Mouse (Mus musculus): ENCODE measurements around the gene Hmcn1. TPM values are rescaled to one million over a fixed set of nuclear protein-coding genes. Genes with fewer than 3 reads are reported as not detected.

The Hmcn1 gene
- total and polyA plus RNA-seq, 3 experiments = 0.33 TPM; not detected in 2

DNA sequence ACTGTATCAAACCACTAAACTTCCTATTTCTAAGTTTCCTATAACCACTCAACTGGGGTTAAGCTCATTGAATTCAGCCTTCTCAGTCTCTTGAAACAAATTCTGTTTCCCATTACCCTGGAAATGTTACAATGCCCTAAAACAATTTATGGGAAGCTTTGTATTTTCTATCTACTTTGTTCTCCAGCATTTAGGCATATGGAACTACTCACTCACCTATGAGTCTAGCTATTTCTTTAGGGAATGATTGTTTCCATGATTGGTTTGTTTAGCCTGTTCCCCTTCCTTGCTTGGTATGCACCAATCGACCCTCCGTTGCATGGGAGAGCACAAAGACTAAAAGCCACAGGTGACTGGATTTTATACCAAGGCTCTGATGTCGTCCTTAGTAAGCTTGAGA, 446.8 kb downstream of the Hmcn1 start:
- H3K36me3 ChIP-seq (replicated peaks) = no peaks in the 10 kb centered on the region
- DNase-seq (ENCODE audit: low spot score) = no peak
- H3K9me3 ChIP-seq (replicated peaks) = no peaks in the 10 kb centered on the region
- H3K27me3 ChIP-seq (ENCODE audit: insufficient read depth, low read length) = no peaks in the 10 kb centered on the region
- no peak overlapping the region for H3K4me3 ChIP-seq (ENCODE audit: low read depth, low read length)
- no peaks in the 10 kb centered on the region for H3K4me1 ChIP-seq (ENCODE audit: insufficient read depth, low read depth, low read length)
- no peak for ATAC-seq (ENCODE audit: extremely low read depth, insufficient number of reproducible peaks, low FRiP score, poor library complexity, severe bottlenecking)
- TF ChIP-seq GATA2 (IDR thresholded peaks at IDR 0.05; ENCODE audit: borderline replicate concordance, low read depth, low read length) (no peak), TAL1 (conservative IDR thresholded peaks at IDR 0.05; ENCODE audit: low read depth, low read length) (no peak), CTCF (IDR thresholded peaks at IDR 0.05; ENCODE audit: low read depth, low read length) (no peak), POLR2AphosphoS5 (IDR thresholded peaks at IDR 0.05; ENCODE audit: insufficient replicate concordance, low read depth, low read length) (no peak), GATA1 (IDR thresholded peaks at IDR 0.05; ENCODE audit: borderline replicate concordance, low read length) (no peak)

DNA sequence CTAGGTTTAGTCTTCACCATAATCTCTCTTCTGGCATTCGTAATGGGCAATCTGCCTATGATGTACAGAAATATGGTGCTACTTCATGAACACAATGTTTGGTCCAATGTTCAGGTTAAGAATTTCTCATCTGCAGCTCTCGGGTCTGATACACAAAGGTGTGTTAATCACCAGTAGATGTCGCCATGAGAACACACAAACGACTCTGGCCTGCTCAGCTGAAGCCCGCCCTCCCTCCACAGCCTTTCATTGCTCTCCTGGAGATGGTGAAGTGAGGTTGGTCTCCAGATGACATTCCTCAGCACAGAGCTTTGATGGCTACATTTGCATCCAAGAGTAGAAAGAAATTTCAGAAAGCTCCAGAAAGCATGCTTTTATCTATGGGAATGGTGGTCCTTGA, 453.0 kb downstream of the Hmcn1 start:
- no peaks in the 10 kb centered on the region for H3K27me3 ChIP-seq (ENCODE audit: insufficient read depth, low read length)
- ATAC-seq (ENCODE audit: extremely low read depth, insufficient number of reproducible peaks, low FRiP score, poor library complexity, severe bottlenecking) (peak; percentile 55; the same call in 1 of the 2 replicates), DNase-seq (ENCODE audit: low spot score) (peak; percentile 10)
- TF ChIP-seq GATA2 (IDR thresholded peaks at IDR 0.05; ENCODE audit: borderline replicate concordance, low read depth, low read length) (no peak), POLR2AphosphoS5 (IDR thresholded peaks at IDR 0.05; ENCODE audit: insufficient replicate concordance, low read depth, low read length) (no peak), TAL1 (conservative IDR thresholded peaks at IDR 0.05; ENCODE audit: low read depth, low read length) (no peak), CTCF (IDR thresholded peaks at IDR 0.05; ENCODE audit: low read depth, low read length) (no peak), GATA1 (IDR thresholded peaks at IDR 0.05; ENCODE audit: borderline replicate concordance, low read length) (no peak)
- no peaks in the 10 kb centered on the region for H3K4me1 ChIP-seq (ENCODE audit: insufficient read depth, low read depth, low read length)
- H3K9me3 ChIP-seq (replicated peaks) = no peaks in the 10 kb centered on the region
- H3K36me3 ChIP-seq (replicated peaks) = no peaks in the 10 kb centered on the region
- H3K4me3 ChIP-seq (ENCODE audit: low read depth, low read length) = no peak overlapping the region

DNA sequence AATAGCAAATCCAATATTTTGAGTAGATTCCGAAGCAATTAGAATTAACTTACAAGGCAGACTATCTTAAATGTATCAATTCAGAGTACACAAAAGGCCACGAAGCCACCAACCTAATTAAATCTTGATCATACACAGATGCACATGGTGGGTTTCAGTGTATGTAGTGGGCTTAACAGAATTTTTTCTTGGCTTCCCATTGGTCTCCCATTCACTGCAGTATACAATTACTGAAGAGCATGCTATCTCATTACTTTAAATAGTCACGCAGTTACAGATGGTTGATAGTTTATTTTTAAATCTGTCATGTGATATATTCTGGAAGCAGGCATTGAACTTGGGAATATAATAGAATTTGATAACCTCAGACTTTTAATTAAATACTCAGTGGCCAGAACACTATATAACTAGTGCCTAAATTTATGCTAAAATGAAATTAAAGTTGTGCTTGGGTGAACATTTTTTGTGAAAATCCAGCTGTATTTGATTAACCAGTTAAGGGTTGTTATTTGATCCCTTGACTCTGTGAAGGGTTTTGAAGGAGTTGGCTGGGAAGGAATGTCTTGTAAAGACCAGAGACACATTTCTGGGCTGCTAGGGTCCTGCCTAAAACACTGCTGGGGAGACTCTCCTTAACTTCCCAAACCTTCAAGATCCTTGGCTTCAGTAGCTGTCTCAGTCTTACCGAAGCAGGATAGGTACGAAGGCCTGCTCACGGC, 455.7 kb downstream of the Hmcn1 start:
- ATAC-seq (ENCODE audit: extremely low read depth, insufficient number of reproducible peaks, low FRiP score, poor library complexity, severe bottlenecking) = no peak

DNA sequence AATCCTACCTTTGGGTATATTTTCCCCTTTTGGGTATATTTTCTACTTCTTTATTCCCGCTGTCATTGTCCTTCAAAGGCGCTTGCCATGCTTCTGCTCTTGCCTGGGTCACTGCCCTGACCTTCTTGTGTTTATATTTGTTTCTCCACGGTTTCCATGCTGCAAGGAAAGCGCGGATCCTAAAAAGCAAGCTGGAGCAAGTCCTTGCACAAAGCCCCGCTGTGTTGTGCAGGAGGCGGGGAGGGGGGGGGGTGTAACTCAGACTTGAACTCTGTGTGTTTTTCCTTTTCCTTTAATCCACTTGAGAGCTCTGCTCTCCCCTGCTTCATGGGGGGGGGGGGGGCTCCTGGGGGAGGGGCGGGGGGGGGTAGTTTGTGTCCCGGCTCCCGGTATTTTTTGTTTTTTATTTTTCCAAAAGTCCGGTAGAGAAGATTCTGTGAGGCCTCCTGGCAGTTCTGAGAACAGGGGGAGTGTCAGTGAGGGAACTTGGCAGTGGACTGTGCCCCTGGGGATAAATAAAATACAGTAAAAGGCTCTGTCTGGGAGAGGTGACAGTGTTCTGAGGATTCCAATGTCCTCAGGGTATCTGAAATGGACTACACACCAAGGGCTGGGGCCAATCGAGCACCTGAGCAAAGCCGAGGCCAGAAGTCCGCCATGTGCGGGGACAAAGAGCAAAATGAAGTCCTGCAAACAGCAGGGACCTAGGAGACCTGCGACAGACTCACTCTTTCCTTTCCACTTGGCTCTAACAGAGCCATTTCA, 457.3 kb downstream of the Hmcn1 start:
- Histone ChIP-seq H3K36me3 (replicated peaks) (no peaks in the 10 kb centered on the region), H3K4me3 (ENCODE audit: low read depth, low read length) (no peak overlapping the region), H3K9me3 (replicated peaks) (no peaks in the 10 kb centered on the region), H3K27me3 (ENCODE audit: insufficient read depth, low read length) (no peaks in the 10 kb centered on the region), H3K4me1 (ENCODE audit: insufficient read depth, low read depth, low read length) (no peaks in the 10 kb centered on the region)
- TF ChIP-seq TAL1 (conservative IDR thresholded peaks at IDR 0.05; ENCODE audit: low read depth, low read length) (no peak), GATA1 (IDR thresholded peaks at IDR 0.05; ENCODE audit: borderline replicate concordance, low read length) (no peak), CTCF (IDR thresholded peaks at IDR 0.05; ENCODE audit: low read depth, low read length) (no peak), POLR2AphosphoS5 (IDR thresholded peaks at IDR 0.05; ENCODE audit: insufficient replicate concordance, low read depth, low read length) (no peak), GATA2 (IDR thresholded peaks at IDR 0.05; ENCODE audit: borderline replicate concordance, low read depth, low read length) (no peak)
- ATAC-seq (ENCODE audit: extremely low read depth, insufficient number of reproducible peaks, low FRiP score, poor library complexity, severe bottlenecking) = no peak
- DNase-seq (ENCODE audit: low spot score) = no peak

More for the DNA sequence above, 455.7 kb downstream of the Hmcn1 start:
- Histone ChIP-seq H3K27me3 (ENCODE audit: insufficient read depth, low read length) (no peaks in the 10 kb centered on the region), H3K4me3 (ENCODE audit: low read depth, low read length) (no peak overlapping the region), H3K36me3 (replicated peaks) (no peaks in the 10 kb centered on the region), H3K9me3 (replicated peaks) (no peaks in the 10 kb centered on the region), H3K4me1 (ENCODE audit: insufficient read depth, low read depth, low read length) (no peaks in the 10 kb centered on the region)
- DNase-seq (ENCODE audit: low spot score) = no peak
- no peak for TF ChIP-seq POLR2AphosphoS5 (IDR thresholded peaks at IDR 0.05; ENCODE audit: insufficient replicate concordance, low read depth, low read length)
- no peak for TF ChIP-seq GATA1 (IDR thresholded peaks at IDR 0.05; ENCODE audit: borderline replicate concordance, low read length)
- no peak for TF ChIP-seq GATA2 (IDR thresholded peaks at IDR 0.05; ENCODE audit: borderline replicate concordance, low read depth, low read length)
- TF ChIP-seq CTCF (IDR thresholded peaks at IDR 0.05; ENCODE audit: low read depth, low read length) = no peak
- no peak for TF ChIP-seq TAL1 (conservative IDR thresholded peaks at IDR 0.05; ENCODE audit: low read depth, low read length)

DNA sequence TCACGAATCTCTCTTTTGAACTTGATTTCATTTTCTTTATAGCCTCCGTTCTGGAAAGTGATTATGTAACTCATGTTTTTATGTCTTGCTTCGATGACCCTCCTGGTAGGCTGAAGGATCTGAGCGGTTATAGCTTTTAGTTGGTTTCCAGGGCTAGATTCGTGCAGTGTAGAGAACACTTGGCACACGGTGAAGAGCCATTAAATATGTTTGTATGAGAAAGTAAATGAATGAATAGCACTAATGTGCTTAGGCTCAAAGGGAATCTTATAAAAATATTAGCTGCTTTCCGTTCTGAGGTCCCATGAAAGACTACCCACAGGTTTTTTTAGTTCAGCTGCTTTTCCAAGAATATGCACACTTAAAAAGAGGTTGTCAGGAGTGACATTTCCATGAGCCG, 458.6 kb downstream of the Hmcn1 start:
- Histone ChIP-seq H3K36me3 (replicated peaks) (no peaks in the 10 kb centered on the region), H3K4me3 (ENCODE audit: low read depth, low read length) (no peak overlapping the region), H3K4me1 (ENCODE audit: insufficient read depth, low read depth, low read length) (no peaks in the 10 kb centered on the region), H3K9me3 (replicated peaks) (no peaks in the 10 kb centered on the region), H3K27me3 (ENCODE audit: insufficient read depth, low read length) (no peaks in the 10 kb centered on the region)
- ATAC-seq (ENCODE audit: extremely low read depth, insufficient number of reproducible peaks, low FRiP score, poor library complexity, severe bottlenecking) = no peak
- TF ChIP-seq GATA2 (IDR thresholded peaks at IDR 0.05; ENCODE audit: borderline replicate concordance, low read depth, low read length) (no peak), CTCF (IDR thresholded peaks at IDR 0.05; ENCODE audit: low read depth, low read length) (no peak), POLR2AphosphoS5 (IDR thresholded peaks at IDR 0.05; ENCODE audit: insufficient replicate concordance, low read depth, low read length) (no peak), TAL1 (conservative IDR thresholded peaks at IDR 0.05; ENCODE audit: low read depth, low read length) (no peak)
- DNase-seq (ENCODE audit: low spot score) = no peak

DNA sequence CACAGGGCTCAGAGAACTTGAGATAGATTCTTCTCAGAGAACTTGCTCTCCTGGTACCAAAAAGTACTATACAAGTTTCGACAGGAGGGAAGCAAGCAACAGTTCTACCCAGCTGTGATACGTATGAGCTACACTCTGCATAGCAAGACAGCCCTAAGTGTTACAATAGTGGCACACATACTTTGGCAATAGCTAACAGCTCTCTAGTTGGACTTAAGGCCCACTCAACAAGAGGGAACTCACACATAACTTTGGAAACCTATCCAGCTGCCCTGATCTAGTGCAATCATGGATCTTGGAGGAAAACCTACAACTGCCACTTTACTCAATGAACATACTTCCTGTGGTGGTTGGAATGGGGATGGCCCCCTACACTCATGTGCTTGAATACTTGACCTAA, 480.2 kb downstream of the Hmcn1 start:
- TF ChIP-seq GATA2 (IDR thresholded peaks at IDR 0.05; ENCODE audit: borderline replicate concordance, low read depth, low read length) (no peak), GATA1 (IDR thresholded peaks at IDR 0.05; ENCODE audit: borderline replicate concordance, low read length) (no peak), TAL1 (conservative IDR thresholded peaks at IDR 0.05; ENCODE audit: low read depth, low read length) (no peak), POLR2AphosphoS5 (IDR thresholded peaks at IDR 0.05; ENCODE audit: insufficient replicate concordance, low read depth, low read length) (no peak), CTCF (IDR thresholded peaks at IDR 0.05; ENCODE audit: low read depth, low read length) (no peak)
- Histone ChIP-seq H3K9me3 (replicated peaks) (no peaks in the 10 kb centered on the region), H3K4me1 (ENCODE audit: insufficient read depth, low read depth, low read length) (no peaks in the 10 kb centered on the region), H3K4me3 (ENCODE audit: low read depth, low read length) (no peak overlapping the region), H3K27me3 (ENCODE audit: insufficient read depth, low read length) (no peaks in the 10 kb centered on the region), H3K36me3 (replicated peaks) (no peaks in the 10 kb centered on the region)
- no peak for DNase-seq (ENCODE audit: low spot score)
- ATAC-seq (ENCODE audit: extremely low read depth, insufficient number of reproducible peaks, low FRiP score, poor library complexity, severe bottlenecking) = no peak

Other genes with a start within 250 kb of the Hmcn1 start
- gene Gm47985, start 189.1 kb upstream of the Hmcn1 start, total RNA-seq (2014; fragmentation: Nextera tagmentation) = 10.1 and 13.5 TPM in 2 replicates
- 4.3 and 4.8 TPM in 2 replicates for gene Gm47985, start 189.1 kb upstream of the Hmcn1 start, total RNA-seq (2017)
- 1.4 and 2.0 TPM in 2 replicates for gene Gm47985, start 189.1 kb upstream of the Hmcn1 start, polyA plus RNA-seq (2012)
- 8.3 and 14.5 TPM in 2 replicates for gene Gm8947, start 198.9 kb upstream of the Hmcn1 start, total RNA-seq (2014; fragmentation: Nextera tagmentation)
- gene Gm8947, start 198.9 kb upstream of the Hmcn1 start, total RNA-seq (2017) = 3.4 and 4.8 TPM in 2 replicates
- 0.56 and 0.67 TPM in 2 replicates for gene Gm8947, start 198.9 kb upstream of the Hmcn1 start, polyA plus RNA-seq (2012)
- gene Gm47995, start 205.0 kb upstream of the Hmcn1 start, total RNA-seq (2014; fragmentation: Nextera tagmentation) = 27.2 and 31.3 TPM in 2 replicates
- gene Gm47995, start 205.0 kb upstream of the Hmcn1 start, total RNA-seq (2017) = 7.3 and 9.3 TPM in 2 replicates
- 3.6 and 4.1 TPM in 2 replicates for gene Gm47995, start 205.0 kb upstream of the Hmcn1 start, polyA plus RNA-seq (2012)
- 4.4 and 13.5 TPM in 2 replicates for gene 3110040M04Rik, start 210.7 kb upstream of the Hmcn1 start, total RNA-seq (2014; fragmentation: Nextera tagmentation)
- gene 3110040M04Rik, start 210.7 kb upstream of the Hmcn1 start, total RNA-seq (2017) = 5.3 and 5.9 TPM in 2 replicates
- gene 3110040M04Rik, start 210.7 kb upstream of the Hmcn1 start, polyA plus RNA-seq (2012) = 2.4 and 3.7 TPM in 2 replicates
- gene Gm47996, start 216.7 kb upstream of the Hmcn1 start, total RNA-seq (2014; fragmentation: Nextera tagmentation) = 7.4 and 8.8 TPM in 2 replicates
- 2.6 and 4.9 TPM in 2 replicates for gene Gm47996, start 216.7 kb upstream of the Hmcn1 start, total RNA-seq (2017)
- 0.86 and 1.3 TPM in 2 replicates for gene Gm47996, start 216.7 kb upstream of the Hmcn1 start, polyA plus RNA-seq (2012)